ENCODE assay signal across 11 mouse cellular contexts in the genomic region with DNA sequence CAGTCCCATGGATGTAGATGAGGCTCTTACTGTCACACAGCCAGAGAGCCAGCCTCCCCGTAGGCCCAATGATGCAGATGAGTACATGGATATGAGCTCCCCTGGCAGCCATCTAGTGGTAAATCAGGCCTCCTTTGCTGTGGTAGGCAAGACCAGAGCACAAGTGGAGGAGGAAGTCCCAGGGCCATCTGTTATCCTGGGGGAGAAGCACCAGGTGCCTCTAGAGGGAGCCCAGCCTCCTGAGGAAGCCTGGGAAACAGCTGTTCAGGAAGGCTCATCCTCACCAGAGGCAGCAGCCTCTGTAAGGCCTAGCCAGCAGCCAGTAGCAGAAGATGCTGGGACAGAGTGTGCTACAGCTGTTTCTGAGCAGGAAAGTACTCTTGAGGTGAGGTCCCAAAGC. TPM values are rescaled to one million over a fixed set of nuclear protein-coding genes. Genes with fewer than 3 reads are reported as not detected.
DNase-seq lines count a peak whose midpoint lies in the region; ATAC-seq and TF ChIP-seq lines count a peak whose summit lies in the region.
"Had no signal": no experiment of that assay in that cellular context is flagged by ENCODE, and none has a peak within 500 bp of the region (broad histone marks: within the 10 kb centered on the region; RNA-seq: fewer than 3 reads in every experiment).

No protein-coding gene starts in this region.

- H3K36me3 ChIP-seq in MEL (ENCODE audit: control insufficient read depth in 1 of 2, insufficient read depth in 2 of 2, low read length in 2 of 2) = peaks cover 23 to 33% of the 10 kb centered on the region in 2 experiments

- TF ChIP-seq RAD21 in MEL (IDR thresholded peaks at IDR 0.05; ENCODE audit: low read depth, low read length) = peak; percentile 3; the same call in 1 of the 2 replicates

- no peak overlapping the region for H3K27ac ChIP-seq in MEL (ENCODE audit: control insufficient read depth, low read depth, low read length)
- H3K27ac ChIP-seq: hindbrain, embryonic 14.5 days; lung, embryonic 15.5 days had no signal

- peak; percentile 94 for ATAC-seq in frontal cortex, adult (ENCODE audit: low TSS enrichment)

- no peaks in the 10 kb centered on the region for H3K4me1 ChIP-seq in lung, adult 2 months (ENCODE audit: control insufficient read depth, insufficient read depth, low read length)
- peaks cover 27 to 31% of the 10 kb centered on the region in 2 experiments for H3K4me1 ChIP-seq in MEL (ENCODE audit: control insufficient read depth in 1 of 2, insufficient read depth in 2 of 2, low read length in 2 of 2)
- H3K4me1 ChIP-seq: lung, embryonic 15.5 days had no signal

- H3K4me3 ChIP-seq in lung, adult 2 months (replicated peaks; ENCODE audit: extremely low read depth, low read depth, low read length) = no peak overlapping the region
- no peak overlapping the region for H3K4me3 ChIP-seq in MEL (ENCODE audit: control insufficient read depth in 1 of 2, insufficient read depth in 1 of 2, low read depth in 2 of 2, low read length in 2 of 2)
- H3K4me3 ChIP-seq: lung, embryonic 15.5 days had no signal

- 58% methylated on average over 1 of the region's 1 CpGs for WGBS in lung, adult 2 months

- no peak for TF ChIP-seq POLR2A in lung, adult 2 months (IDR thresholded peaks at IDR 0.05; ENCODE audit: borderline replicate concordance, extremely low read depth, low read depth, low read length)
- no peak for TF ChIP-seq POLR2A in MEL (IDR thresholded peaks at IDR 0.05; ENCODE audit: control insufficient read depth in 1 of 2, insufficient read depth in 1 of 2, low read depth in 1 of 2, low read length in 2 of 2, poor library complexity in 1 of 2)

- H3K9me3 ChIP-seq in MEL (replicated peaks; ENCODE audit: insufficient read depth, low read length) = no peaks in the 10 kb centered on the region
- H3K9me3 ChIP-seq: G1E; lung, embryonic 15.5 days had no signal

- no peak overlapping the region for H3K9ac ChIP-seq in MEL (ENCODE audit: control insufficient read depth, low read depth, low read length, poor library complexity, severe bottlenecking)
- H3K9ac ChIP-seq: hindbrain, embryonic 14.5 days; lung, embryonic 15.5 days had no signal

- peaks cover 3% of the 10 kb centered on the region; the same call in 1 of the 2 replicates for H3K79me2 ChIP-seq in MEL (ENCODE audit: control insufficient read depth, insufficient read depth, low read length, poor library complexity)

- DNase-seq in frontal cortex, postnatal 25 days (ENCODE audit: low spot score in 2 of 2) = no peak
- DNase-seq in lung, adult 2 months = no peak
- DNase-seq in lung, postnatal 4 days = no peak
- peak; percentile 34 for DNase-seq in MEL (ENCODE audit: low read depth, low spot score)
- DNase-seq in kidney, postnatal 14 days = peak; percentile 49
- no peak for DNase-seq in thymus, postnatal 4 days
- no peak for DNase-seq in spleen, adult 12 weeks (ENCODE audit: low spot score)

- TF ChIP-seq CTCF in lung, adult 2 months (IDR thresholded peaks at IDR 0.05; ENCODE audit: insufficient read depth, low read length) = 0 out of 2 replicates have a peak, but pooled peaks have one; percentile 8
- TF ChIP-seq CTCF in MEL (IDR thresholded peaks at IDR 0.05 in 2 of 3, conservative IDR thresholded peaks at IDR 0.05 in 1 of 3; ENCODE audit: control insufficient read depth in 1 of 3, insufficient read depth in 1 of 3, low read depth in 2 of 3, low read length in 3 of 3, poor library complexity in 1 of 3, severe bottlenecking in 1 of 3) = peak in 2 of 3 experiments; percentile 17 to 40; a peak in 2 of 6 replicates

- TF ChIP-seq EP300 in MEL (IDR thresholded peaks at IDR 0.05; ENCODE audit: low read depth in 1 of 2, low read length in 2 of 2) = no peak

- no peaks in the 10 kb centered on the region for H3K27me3 ChIP-seq in MEL (ENCODE audit: control insufficient read depth in 1 of 2, insufficient read depth in 2 of 2, low read length in 2 of 2)
- H3K27me3 ChIP-seq: lung, embryonic 15.5 days had no signal

TF ChIP-seq in MEL, 35 proteins besides CTCF, POLR2A, EP300 and RAD21:
- TF ChIP-seq SMC3 (IDR thresholded peaks at IDR 0.05; ENCODE audit: low read depth, low read length) = peak; percentile 36
- no peak for TF ChIP-seq NELFE (IDR thresholded peaks at IDR 0.05; ENCODE audit: low read depth, low read length)

RNA-seq across cellular contexts. Expression of a gene that starts 6.8 kb away (rescaled TPM):
- 6.8 and 8.2 TPM in 2 replicates for polyA plus RNA-seq in lung, adult 2 months (2012; rRNA removed)
- 15.0 and 17.2 TPM in 2 replicates for total RNA-seq in MEL (2012; rRNA removed)
- polyA plus RNA-seq in MEL (2012; ENCODE audit: insufficient read depth in 1 of 2, insufficient read length in 2 of 2, low read depth in 1 of 2, low replicate concordance in 2 of 2, missing spikeins in 1 of 2) = 10 to 100 TPM; 46.6 to 77.9 TPM

RNA-seq across cellular contexts. Expression of a gene that starts 10.0 kb away (rescaled TPM):
- 258 and 298 TPM in 2 replicates for polyA plus RNA-seq in lung, adult 2 months (2012; rRNA removed)
- total RNA-seq in MEL (2012; rRNA removed) = 1,137 and 1,211 TPM in 2 replicates
- polyA plus RNA-seq in MEL (2012; ENCODE audit: insufficient read depth in 1 of 2, insufficient read length in 2 of 2, low read depth in 1 of 2, low replicate concordance in 2 of 2, missing spikeins in 1 of 2) = 1,000 to 10,000 TPM; 1,040 to 1,575 TPM

RNA-seq across cellular contexts. Expression of a gene that starts 13.0 kb away (rescaled TPM):
- polyA plus RNA-seq in lung, adult 2 months (2012; rRNA removed) = 16.5 and 26.2 TPM in 2 replicates
- total RNA-seq in MEL (2012; rRNA removed) = 11.1 and 13.7 TPM in 2 replicates
- 10 to 100 TPM in 1 of 2 experiments, not detected in 1; 49.9 TPM for polyA plus RNA-seq in MEL (2012; ENCODE audit: insufficient read depth in 1 of 2, insufficient read length in 2 of 2, low read depth in 1 of 2, low replicate concordance in 2 of 2, missing spikeins in 1 of 2)

RNA-seq across cellular contexts. Expression of a gene that starts 17.3 kb away (rescaled TPM):
- 53.9 and 61.5 TPM in 2 replicates for polyA plus RNA-seq in lung, adult 2 months (2012; rRNA removed)
- 10.1 and 12.7 TPM in 2 replicates for total RNA-seq in MEL (2012; rRNA removed)
- 10 to 100 TPM in 1 of 2 experiments, not detected in 1; 36.2 TPM for polyA plus RNA-seq in MEL (2012; ENCODE audit: insufficient read depth in 1 of 2, insufficient read length in 2 of 2, low read depth in 1 of 2, low replicate concordance in 2 of 2, missing spikeins in 1 of 2)

RNA-seq across cellular contexts. Expression of a gene that starts 25.1 kb away (rescaled TPM):
- polyA plus RNA-seq in lung, adult 2 months (2012; rRNA removed) = 81.9 and 89.7 TPM in 2 replicates
- 38.1 and 39.5 TPM in 2 replicates for total RNA-seq in MEL (2012; rRNA removed)
- 10 to 100 TPM in 1 of 2 experiments, not detected in 1; 64.1 TPM for polyA plus RNA-seq in MEL (2012; ENCODE audit: insufficient read depth in 1 of 2, insufficient read length in 2 of 2, low read depth in 1 of 2, low replicate concordance in 2 of 2, missing spikeins in 1 of 2)

Comparison
In these comparisons a context has a peak if more than half of its experiments do, and no peak if none do; other contexts are left out.
1. DNase-seq: peak in MEL (single experiment) and kidney, postnatal 14 days (single experiment); none in frontal cortex, postnatal 25 days (0 of 2), lung, adult 2 months (single experiment), lung, postnatal 4 days (0 of 2), thymus, postnatal 4 days (single experiment) and spleen, adult 12 weeks (single experiment).